Mouse (Mus musculus): ENCODE results near the gene Gm20431.

- TF ChIP-seq CTCF (IDR thresholded peaks at IDR 0.05; ENCODE audit: borderline replicate concordance, insufficient read depth, low read depth, low read length) (no peak), POLR2A (IDR thresholded peaks at IDR 0.05; ENCODE audit: borderline replicate concordance, insufficient read depth, low read length) (no peak)
These were observed 31.5 kb upstream of the Gm20431 start for GRCm38 (mm10) chr2:167692831-167693230.

Data from cerebellum, adult 2 months (tissue).